Mouse (Mus musculus) bone marrow macrophage, adult 2 months (primary cell): Measurements from ENCODE around the gene Ccdc187.

ENCODE experiments used
- CTCF ChIP-seq: IDR thresholded peaks from 2 replicates; pipeline ENCODE4 v1.5.1; 2012; ENCODE audit warnings: low read depth, mild to moderate bottlenecking, low read length, moderate library complexity
- POLR2A ChIP-seq: IDR thresholded peaks from 2 replicates; pipeline ENCODE4 v1.6.1; 2012; ENCODE audit warnings: mild to moderate bottlenecking, low read depth, low read length, borderline replicate concordance

DNA sequence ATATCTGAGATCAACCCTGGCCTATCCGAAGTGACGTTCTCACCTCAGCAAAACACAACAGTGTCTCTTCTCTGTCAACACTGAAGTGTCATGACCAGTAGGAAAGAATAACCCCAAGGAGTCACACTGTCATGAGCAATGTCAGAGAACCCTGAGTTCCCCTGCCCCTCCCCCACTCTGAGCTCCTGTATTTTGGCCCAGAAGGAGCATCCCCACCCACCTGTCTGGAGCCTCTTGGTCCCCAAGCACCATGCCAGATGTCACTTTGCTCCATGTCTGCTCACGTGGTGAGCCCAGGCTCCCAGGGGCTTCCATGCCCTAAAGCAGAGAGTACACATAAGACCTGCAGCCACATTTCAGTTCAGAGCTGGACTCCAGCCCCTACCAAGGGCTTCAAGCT is 14.6 kb downstream of the Ccdc187 start:
- TF ChIP-seq POLR2A (no peak), CTCF (no peak)
